Mouse (Mus musculus): ENCODE measurements at regions not wholly inside any gene's neighbourhood (a gene's known extent, or its start where the extent isn't known, plus 50 kb on each side); places are given as distances from the start of the nearest gene placed in this dataset.

GRCm38 (mm10) chr2:116974152-116974551 is 95.7 kb downstream of the Tmco5 start:
- Histone ChIP-seq H3K27ac (peak overlapping the region; percentile 98; the same call in 1 of the 2 replicates), H3K9ac (no peak overlapping the region), H3K4me2 (no peak overlapping the region), H3K4me3 (replicated peaks) (no peak overlapping the region), H3K36me3 (no peaks in the 10 kb centered on the region), H3K4me1 (peaks cover 71% of the 10 kb centered on the region), H3K9me3 (replicated peaks) (no peaks in the 10 kb centered on the region), H3K27me3 (no peaks in the 10 kb centered on the region)
- ATAC-seq (replicated peaks; ENCODE audit: low FRiP score): no peak
- WGBS: 74% methylated on average over 9 of the region's 9 CpGs

GRCm38 (mm10) chr2:116974569-116975060 is 96.1 kb downstream of the Tmco5 start:
- H3K36me3 ChIP-seq: no peaks in the 10 kb centered on the region
- WGBS: 30% methylated on average over 7 of the region's 7 CpGs
- H3K27ac ChIP-seq: peak overlapping the region; percentile 98
- peak overlapping the region; percentile 79 for H3K4me2 ChIP-seq
- ATAC-seq (replicated peaks; ENCODE audit: low FRiP score): no peak
- no peaks in the 10 kb centered on the region for H3K27me3 ChIP-seq
- H3K9me3 ChIP-seq (replicated peaks): no peaks in the 10 kb centered on the region
- peak overlapping the region; percentile 59 for H3K4me3 ChIP-seq (replicated peaks)
- peaks cover 75% of the 10 kb centered on the region for H3K4me1 ChIP-seq
- peak overlapping the region; percentile 69; the same call in 1 of the 2 replicates for H3K9ac ChIP-seq

GRCm38 (mm10) chr2:116975091-116975600 is 96.7 kb downstream of the Tmco5 start:
- peak overlapping the region; percentile 98 for H3K27ac ChIP-seq
- no peaks in the 10 kb centered on the region for H3K36me3 ChIP-seq
- no peaks in the 10 kb centered on the region for H3K9me3 ChIP-seq (replicated peaks)
- ATAC-seq (replicated peaks; ENCODE audit: low FRiP score): peak; percentile 50
- H3K4me2 ChIP-seq: peak overlapping the region; percentile 79
- peak overlapping the region; percentile 59 for H3K4me3 ChIP-seq (replicated peaks)
- peak overlapping the region; percentile 69 for H3K9ac ChIP-seq
- peaks cover 80% of the 10 kb centered on the region for H3K4me1 ChIP-seq
- H3K27me3 ChIP-seq: no peaks in the 10 kb centered on the region
- WGBS: 2% methylated on average over 14 of the region's 14 CpGs

GRCm38 (mm10) chr2:116975601-116976431 is 97.3 kb downstream of the Tmco5 start:
- peak overlapping the region; percentile 59 for H3K4me3 ChIP-seq (replicated peaks)
- peak overlapping the region; percentile 69 for H3K9ac ChIP-seq
- H3K4me1 ChIP-seq: peaks cover 85% of the 10 kb centered on the region
- peak overlapping the region; percentile 98 for H3K27ac ChIP-seq
- peak; percentile 92 for ATAC-seq (replicated peaks; ENCODE audit: low FRiP score)
- H3K4me2 ChIP-seq: peak overlapping the region; percentile 79
- no peaks in the 10 kb centered on the region for H3K27me3 ChIP-seq
- no peaks in the 10 kb centered on the region for H3K36me3 ChIP-seq
- no peaks in the 10 kb centered on the region for H3K9me3 ChIP-seq (replicated peaks)
- WGBS: under 1% methylated on average over 54 of the region's 54 CpGs

GRCm38 (mm10) chr2:116976432-116976750 is 97.9 kb downstream of the Tmco5 start:
- peaks cover 84% of the 10 kb centered on the region for H3K4me1 ChIP-seq
- ATAC-seq (replicated peaks; ENCODE audit: low FRiP score): no peak
- peak overlapping the region; percentile 69; the same call in 1 of the 2 replicates for H3K9ac ChIP-seq

GRCm38 (mm10) chr2:116976951-116977503 is 98.5 kb downstream of the Tmco5 start:
- Histone ChIP-seq H3K36me3 (no peaks in the 10 kb centered on the region), H3K4me3 (replicated peaks) (no peak overlapping the region), H3K9me3 (replicated peaks) (no peaks in the 10 kb centered on the region), H3K27ac (peak overlapping the region; percentile 98), H3K27me3 (no peaks in the 10 kb centered on the region), H3K9ac (no peak overlapping the region), H3K4me2 (peak overlapping the region; percentile 79), H3K4me1 (peaks cover 78% of the 10 kb centered on the region)
- WGBS: 6% methylated on average over 9 of the region's 9 CpGs
- ATAC-seq (replicated peaks; ENCODE audit: low FRiP score): no peak

More at GRCm38 (mm10) chr2:116976432-116976750, 97.9 kb downstream of the Tmco5 start:
- no peaks in the 10 kb centered on the region for H3K36me3 ChIP-seq
- H3K4me3 ChIP-seq (replicated peaks): peak overlapping the region; percentile 59
- H3K27me3 ChIP-seq: no peaks in the 10 kb centered on the region
- peak overlapping the region; percentile 98 for H3K27ac ChIP-seq
- WGBS: 3% methylated on average over 7 of the region's 7 CpGs
- peak overlapping the region; percentile 79 for H3K4me2 ChIP-seq
- H3K9me3 ChIP-seq (replicated peaks): no peaks in the 10 kb centered on the region

- Histone ChIP-seq H3K4me1 (peaks cover 68% of the 10 kb centered on the region), H3K36me3 (no peaks in the 10 kb centered on the region), H3K9me3 (replicated peaks) (no peaks in the 10 kb centered on the region), H3K4me3 (replicated peaks) (no peak overlapping the region), H3K27me3 (no peaks in the 10 kb centered on the region), H3K9ac (no peak overlapping the region), H3K4me2 (no peak overlapping the region), H3K27ac (peak overlapping the region; percentile 78)
- whole genome bisulfite sequencing: 60% methylated on average over 10 of the region's 10 CpGs
- no peak for ATAC-seq (replicated peaks; ENCODE audit: low FRiP score)
Observed at GRCm38 (mm10) chr2:116977771-116978600, 99.5 kb downstream of the Tmco5 start.

- H3K9ac ChIP-seq: no peak overlapping the region
- WGBS: 63% methylated on average over 4 of the region's 4 CpGs
- H3K4me1 ChIP-seq: peaks cover 65% of the 10 kb centered on the region
- ATAC-seq (replicated peaks; ENCODE audit: low FRiP score): no peak
- H3K36me3 ChIP-seq: no peaks in the 10 kb centered on the region
- peak overlapping the region; percentile 78 for H3K27ac ChIP-seq
- no peaks in the 10 kb centered on the region for H3K9me3 ChIP-seq (replicated peaks)
- H3K27me3 ChIP-seq: no peaks in the 10 kb centered on the region
- no peak overlapping the region for H3K4me3 ChIP-seq (replicated peaks)
- H3K4me2 ChIP-seq: no peak overlapping the region
Observed at GRCm38 (mm10) chr2:116978809-116979208, 100.3 kb downstream of the Tmco5 start.

GRCm38 (mm10) chr2:116979561-116980391 is 101.3 kb downstream of the Tmco5 start:
- H3K36me3 ChIP-seq: no peaks in the 10 kb centered on the region
- no peak overlapping the region for H3K9ac ChIP-seq
- H3K4me1 ChIP-seq: peaks cover 64% of the 10 kb centered on the region
- H3K9me3 ChIP-seq (replicated peaks): no peaks in the 10 kb centered on the region
- WGBS: 4% methylated on average over 10 of the region's 10 CpGs
- peak; percentile 45 for ATAC-seq (replicated peaks; ENCODE audit: low FRiP score)
- H3K4me3 ChIP-seq (replicated peaks): no peak overlapping the region
- H3K27ac ChIP-seq: peak overlapping the region; percentile 78
- H3K27me3 ChIP-seq: no peaks in the 10 kb centered on the region
- H3K4me2 ChIP-seq: peak overlapping the region; percentile 1; the same call in 1 of the 2 replicates

- ATAC-seq (replicated peaks; ENCODE audit: low FRiP score): no peak
- H3K9me3 ChIP-seq (replicated peaks): no peaks in the 10 kb centered on the region
- H3K9ac ChIP-seq: no peak overlapping the region
- peaks cover 59% of the 10 kb centered on the region for H3K4me1 ChIP-seq
- no peak overlapping the region for H3K4me3 ChIP-seq (replicated peaks)
- no peaks in the 10 kb centered on the region for H3K36me3 ChIP-seq
- WGBS: 41% methylated on average over 5 of the region's 5 CpGs
- peak overlapping the region; percentile 78 for H3K27ac ChIP-seq
- H3K4me2 ChIP-seq: no peak overlapping the region
- H3K27me3 ChIP-seq: no peaks in the 10 kb centered on the region
Observed at GRCm38 (mm10) chr2:116980692-116981091, 102.2 kb downstream of the Tmco5 start.

- Histone ChIP-seq H3K27me3 (no peaks in the 10 kb centered on the region), H3K4me3 (replicated peaks) (no peak overlapping the region), H3K4me2 (no peak overlapping the region), H3K27ac (peak overlapping the region; percentile 65; the same call in 1 of the 2 replicates), H3K36me3 (no peaks in the 10 kb centered on the region), H3K4me1 (peaks cover 35% of the 10 kb centered on the region), H3K9ac (no peak overlapping the region), H3K9me3 (replicated peaks) (no peaks in the 10 kb centered on the region)
- ATAC-seq (replicated peaks; ENCODE audit: low FRiP score): no peak
- WGBS: 91% methylated on average over 5 of the region's 5 CpGs
Observed at GRCm38 (mm10) chr2:116983351-116983750, 104.9 kb downstream of the Tmco5 start.
